Mouse (Mus musculus): ENCODE measurements around the gene Ccdc142.

GRCm38 (mm10) chr6:83140044-83140443, 38.6 kb downstream of the Ccdc142 start:
- TF ChIP-seq EP300 (IDR thresholded peaks at IDR 0.05) (no peak), CTCF (IDR thresholded peaks at IDR 0.05) (no peak)
